Mouse (Mus musculus) intestine, embryonic 16.5 days (tissue): Measurements from ENCODE around the gene Rnf180. TPM values are rescaled to one million over a fixed set of nuclear protein-coding genes. Genes with fewer than 3 reads are reported as not detected.
A peak's percentile ranks its signal among the peaks of the same experiment; 100 is the strongest.

Source experiments
- ATAC-seq: fragments of 200-750 bp; cut with Nextera tagmentation; 2 replicates; pipeline ENCODE4 v1.8.0; 2017; ENCODE audit warnings: moderate TSS enrichment, moderate library complexity
- H3K27ac ChIP-seq: fragments of 300-500 bp; sonication (generic); 2 replicates; pipeline ENCODE4 v1.5.1; 2014; ENCODE audit warnings: mild to moderate bottlenecking, low read length
- H3K27me3 ChIP-seq: fragments of 300-500 bp; sonication (generic); replicated peaks from 2 replicates; pipeline ENCODE4 v1.6.1; 2014; ENCODE audit warnings: low read length, control low read depth, mixed read lengths; ENCODE audit not compliant: control insufficient read depth, insufficient read depth
- H3K36me3 ChIP-seq: fragments of 300-500 bp; sonication (generic); 2 replicates; pipeline ENCODE4 v1.6.1; 2014; ENCODE audit warnings: low read length, control low read depth; ENCODE audit not compliant: control insufficient read depth, insufficient read depth
- H3K4me1 ChIP-seq: fragments of 300-500 bp; sonication (generic); 2 replicates; pipeline ENCODE4 v1.6.1; 2014; ENCODE audit warnings: low read length, control low read depth, mixed read lengths; ENCODE audit not compliant: control insufficient read depth, insufficient read depth
- H3K4me2 ChIP-seq: fragments of 300-500 bp; sonication (generic); 2 replicates; pipeline ENCODE4 v1.6.1; 2014; ENCODE audit warnings: low read depth, low read length, control low read depth
- H3K4me3 ChIP-seq: fragments of 300-500 bp; sonication (generic); 2 replicates; pipeline ENCODE4 v1.5.1; 2014; ENCODE audit warnings: mild to moderate bottlenecking, low read length
- H3K9ac ChIP-seq: fragments of 300-500 bp; sonication (generic); 2 replicates; pipeline ENCODE4 v1.6.1; 2014; ENCODE audit warnings: low read depth, low read length
- H3K9me3 ChIP-seq: fragments of 300-500 bp; sonication (generic); 2 replicates; pipeline ENCODE4 v1.6.1; 2016; ENCODE audit warnings: low read length, control low read depth; ENCODE audit not compliant: control insufficient read depth
- WGBS: fragments of 180-500 bp; shearing (Covaris S2); extraction: QIAGEN DNeasy Blood & Tissue Kit; methylation state at CpG from one replicate; pipeline ENCODE4 v1.1.7; 2014; 5-methylcytosine and 5-hydroxymethylcytosine counted together
- polyA plus RNA-seq: library from polyadenylated mRNA; unstranded; fragments of >200 nt; fragmentation: Nextera tagmentation; extraction: Ambion mirVana; gene quantifications from 2 replicates; pipeline ENCODE4 v1.2.1, GENCODE M21; 2015

The Rnf180 gene
- polyA plus RNA-seq, 1 experiment from 2014 or later = 2.4 TPM

DNA sequence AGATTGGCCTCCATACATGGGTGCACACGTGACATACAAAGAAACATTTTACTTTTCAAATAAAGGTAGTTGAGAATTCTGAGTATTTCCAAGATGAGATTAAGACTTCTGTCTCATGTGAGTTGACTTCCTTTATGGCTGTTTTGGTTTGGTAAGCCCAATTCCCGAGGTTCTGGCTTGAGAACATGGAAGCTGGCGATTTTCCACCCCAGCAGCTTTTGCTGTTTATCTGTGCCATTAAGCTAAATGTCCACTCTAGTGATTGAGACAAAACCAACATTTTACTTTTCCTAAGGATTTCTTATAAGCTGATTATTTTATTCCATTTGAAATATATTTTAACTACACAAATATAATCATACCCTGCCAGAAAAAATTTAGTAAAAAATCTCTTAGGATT is 144.6 kb downstream of the Rnf180 start:
- ATAC-seq = no peak
- no peak overlapping the region for H3K4me2 ChIP-seq
- no peak overlapping the region for H3K9ac ChIP-seq
- H3K4me1 ChIP-seq = no peaks in the 10 kb centered on the region
- H3K27ac ChIP-seq = no peak overlapping the region
- no peaks in the 10 kb centered on the region for H3K36me3 ChIP-seq
- H3K9me3 ChIP-seq = no peaks in the 10 kb centered on the region
- H3K4me3 ChIP-seq = no peak overlapping the region
- H3K27me3 ChIP-seq = no peaks in the 10 kb centered on the region
- WGBS = 87% methylated on average over 3 of the region's 3 CpGs

DNA sequence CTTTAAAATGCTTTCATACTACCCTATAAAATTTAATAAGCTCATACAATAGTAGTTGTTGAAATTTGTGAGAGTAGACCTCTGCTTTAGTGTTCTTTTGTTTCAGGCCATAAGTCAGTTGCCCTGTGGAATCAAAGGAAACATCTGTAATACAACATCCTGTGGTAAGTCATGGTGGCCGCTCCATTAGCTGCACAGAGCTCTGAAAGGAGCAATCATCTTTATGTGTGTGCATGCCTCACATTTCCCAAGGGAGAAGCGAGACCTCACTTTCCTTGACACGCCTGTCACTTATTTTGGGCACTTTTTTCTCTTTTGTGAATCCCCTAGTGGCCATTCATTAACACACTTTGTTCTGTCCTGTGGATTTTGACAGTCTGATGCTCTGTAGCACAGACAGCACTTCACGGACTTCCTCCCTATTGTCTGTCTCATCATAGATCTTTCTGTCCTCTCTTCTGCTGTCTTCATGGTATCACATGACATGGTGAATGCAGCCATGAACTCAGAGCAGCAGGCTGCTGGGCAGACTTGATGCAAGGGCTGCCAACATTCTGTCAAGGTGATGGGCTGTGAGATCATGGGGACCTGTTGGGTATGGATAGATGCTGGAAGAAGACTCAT is 146.7 kb downstream of the Rnf180 start:
- 69% methylated on average over 4 of the region's 4 CpGs for WGBS
- Histone ChIP-seq H3K36me3 (no peaks in the 10 kb centered on the region), H3K4me2 (no peak overlapping the region), H3K27ac (no peak overlapping the region), H3K27me3 (no peaks in the 10 kb centered on the region), H3K9me3 (no peaks in the 10 kb centered on the region), H3K9ac (no peak overlapping the region), H3K4me1 (no peaks in the 10 kb centered on the region), H3K4me3 (no peak overlapping the region)
- ATAC-seq = no peak

- WGBS = 39% methylated on average over 1 of the region's 1 CpGs
- Histone ChIP-seq H3K9ac (no peak overlapping the region), H3K4me2 (no peak overlapping the region)
Observed at GRCm38 (mm10) chr13:105146827-105147226, 147.8 kb downstream of the Rnf180 start.

GRCm38 (mm10) chr13:105139881-105140280 is 154.7 kb downstream of the Rnf180 start:
- Histone ChIP-seq H3K4me2 (no peak overlapping the region), H3K36me3 (no peaks in the 10 kb centered on the region), H3K9ac (no peak overlapping the region), H3K27ac (no peak overlapping the region), H3K27me3 (no peaks in the 10 kb centered on the region), H3K9me3 (no peaks in the 10 kb centered on the region), H3K4me3 (no peak overlapping the region), H3K4me1 (no peaks in the 10 kb centered on the region)
- WGBS = 47% methylated on average over 4 of the region's 4 CpGs
- peak; percentile 89 for ATAC-seq

More at GRCm38 (mm10) chr13:105146827-105147226, 147.8 kb downstream of the Rnf180 start:
- Histone ChIP-seq H3K4me1 (no peaks in the 10 kb centered on the region), H3K9me3 (no peaks in the 10 kb centered on the region), H3K27ac (no peak overlapping the region), H3K36me3 (no peaks in the 10 kb centered on the region), H3K4me3 (no peak overlapping the region), H3K27me3 (no peaks in the 10 kb centered on the region)
- no peak for ATAC-seq

DNA sequence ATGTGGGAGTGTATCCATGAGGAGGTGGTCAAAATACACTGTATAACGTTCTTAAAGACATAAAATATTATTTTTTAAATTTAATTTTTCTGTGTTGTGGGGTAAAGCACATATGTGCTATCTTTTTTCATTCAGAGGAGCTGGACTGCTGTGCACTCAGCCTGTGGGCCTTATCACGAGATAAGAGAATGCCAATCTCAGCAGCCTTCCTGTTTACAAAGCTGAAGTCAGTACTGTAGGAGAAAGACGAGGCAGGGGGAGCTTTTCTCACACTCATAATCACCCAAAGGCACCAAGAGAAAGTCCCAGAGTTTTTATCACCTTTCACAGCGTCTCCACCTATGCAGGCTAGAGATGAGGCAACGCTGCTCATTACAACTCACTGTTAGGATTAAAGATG is 160.2 kb downstream of the Rnf180 start:
- Histone ChIP-seq H3K4me2 (no peak overlapping the region), H3K36me3 (no peaks in the 10 kb centered on the region), H3K27ac (no peak overlapping the region), H3K27me3 (no peaks in the 10 kb centered on the region), H3K9ac (no peak overlapping the region), H3K9me3 (no peaks in the 10 kb centered on the region), H3K4me3 (no peak overlapping the region), H3K4me1 (peaks cover 3% of the 10 kb centered on the region; the same call in 1 of the 2 replicates)
- WGBS = 49% methylated on average over 5 of the region's 5 CpGs
- peak; percentile 57; the same call in 1 of the 2 replicates for ATAC-seq

DNA sequence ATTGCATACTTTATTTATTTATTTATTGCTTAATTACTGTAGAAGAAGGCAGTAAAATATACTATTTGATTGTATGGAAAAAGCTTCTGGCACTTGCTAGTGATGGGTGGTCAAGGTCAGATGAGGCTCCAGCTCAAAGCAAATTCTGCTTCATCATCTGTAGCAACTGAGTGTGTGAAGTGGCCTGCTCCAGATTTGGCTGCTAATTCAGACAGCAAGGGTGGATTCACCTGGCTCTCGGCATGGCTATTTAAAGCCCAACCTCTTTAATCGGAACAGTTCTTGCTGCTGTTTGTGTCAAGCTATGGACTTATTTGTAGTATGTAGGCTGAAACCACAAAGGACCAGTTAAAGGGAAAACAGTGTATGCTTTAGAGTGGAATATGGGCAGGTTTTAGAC is 161.8 kb downstream of the Rnf180 start:
- H3K27me3 ChIP-seq = no peaks in the 10 kb centered on the region
- 84% methylated on average over 2 of the region's 2 CpGs for WGBS
- peak; percentile 35; the same call in 1 of the 2 replicates for ATAC-seq
- no peak overlapping the region for H3K4me2 ChIP-seq
- H3K4me1 ChIP-seq = peaks cover 3% of the 10 kb centered on the region; the same call in 1 of the 2 replicates
- no peak overlapping the region for H3K27ac ChIP-seq
- no peaks in the 10 kb centered on the region for H3K36me3 ChIP-seq
- no peak overlapping the region for H3K4me3 ChIP-seq
- no peak overlapping the region for H3K9ac ChIP-seq
- H3K9me3 ChIP-seq = no peaks in the 10 kb centered on the region

GRCm38 (mm10) chr13:105132370-105132769 is 162.2 kb downstream of the Rnf180 start:
- 71% methylated on average over 6 of the region's 6 CpGs for WGBS
- peak; percentile 84 for ATAC-seq
- Histone ChIP-seq H3K27ac (no peak overlapping the region), H3K4me3 (no peak overlapping the region), H3K27me3 (no peaks in the 10 kb centered on the region), H3K36me3 (no peaks in the 10 kb centered on the region), H3K4me2 (no peak overlapping the region), H3K4me1 (peaks cover 3% of the 10 kb centered on the region; the same call in 1 of the 2 replicates), H3K9ac (no peak overlapping the region), H3K9me3 (no peaks in the 10 kb centered on the region)

DNA sequence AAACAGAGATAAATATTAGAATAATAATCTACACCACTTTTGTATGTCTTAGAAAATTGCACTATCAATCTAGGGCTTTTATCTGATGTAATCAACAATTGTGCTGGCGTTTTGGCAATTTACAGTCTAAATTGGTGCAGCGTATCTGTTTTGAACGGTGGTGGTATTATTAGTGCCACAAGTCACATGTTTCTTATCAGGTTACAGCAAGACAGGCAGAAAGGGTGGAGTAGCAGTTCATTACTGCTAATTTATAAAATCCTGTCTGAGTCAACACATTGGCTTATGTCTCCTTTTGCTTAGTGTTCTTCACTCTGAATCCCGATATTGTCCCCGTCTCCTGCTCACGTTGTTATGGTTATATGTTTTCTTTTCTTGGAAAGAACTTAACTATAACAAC is 164.5 kb downstream of the Rnf180 start:
- no peaks in the 10 kb centered on the region for H3K9me3 ChIP-seq
- H3K4me1 ChIP-seq = peaks cover 3% of the 10 kb centered on the region; the same call in 1 of the 2 replicates
- no peak overlapping the region for H3K4me3 ChIP-seq
- H3K36me3 ChIP-seq = no peaks in the 10 kb centered on the region
- 80% methylated on average over 6 of the region's 6 CpGs for WGBS
- no peak overlapping the region for H3K4me2 ChIP-seq
- ATAC-seq = no peak
- no peaks in the 10 kb centered on the region for H3K27me3 ChIP-seq
- H3K9ac ChIP-seq = no peak overlapping the region
- H3K27ac ChIP-seq = no peak overlapping the region

- no peak overlapping the region for H3K4me2 ChIP-seq
- H3K27me3 ChIP-seq = no peaks in the 10 kb centered on the region
- no peaks in the 10 kb centered on the region for H3K36me3 ChIP-seq
- no peak overlapping the region for H3K4me3 ChIP-seq
- no peaks in the 10 kb centered on the region for H3K4me1 ChIP-seq
- no peaks in the 10 kb centered on the region for H3K9me3 ChIP-seq
- H3K27ac ChIP-seq = no peak overlapping the region
- 72% methylated on average over 3 of the region's 3 CpGs for WGBS
- peak; percentile 86 for ATAC-seq
- H3K9ac ChIP-seq = no peak overlapping the region
Observed at GRCm38 (mm10) chr13:105122092-105122491, 172.5 kb downstream of the Rnf180 start.

- H3K4me1 ChIP-seq = no peaks in the 10 kb centered on the region
- H3K4me2 ChIP-seq = no peak overlapping the region
- no peaks in the 10 kb centered on the region for H3K27me3 ChIP-seq
- ATAC-seq = peak; percentile 83
- H3K36me3 ChIP-seq = no peaks in the 10 kb centered on the region
- no peak overlapping the region for H3K9ac ChIP-seq
- H3K27ac ChIP-seq = no peak overlapping the region
- no peaks in the 10 kb centered on the region for H3K9me3 ChIP-seq
- no peak overlapping the region for H3K4me3 ChIP-seq
Observed at GRCm38 (mm10) chr13:105121617-105122016, 173.0 kb downstream of the Rnf180 start.
